Mouse (Mus musculus): ENCODE results near the gene Spn.

GRCm38 (mm10) chr7:127183345-127183744 lies 45.7 kb upstream of the Spn start:
- TF ChIP-seq CTCF (IDR thresholded peaks at IDR 0.05; ENCODE audit: low read depth, low read length) (no peak), POLR2A (IDR thresholded peaks at IDR 0.05; ENCODE audit: borderline replicate concordance, low read depth, low read length) (no peak)

Data from bone marrow macrophage, adult 2 months (primary cell).